Mouse (Mus musculus) neutrophil, adult 59 days (primary cell): ENCODE measurements around the gene Dld. TPM values are rescaled to one million over a fixed set of nuclear protein-coding genes. Genes with fewer than 3 reads are reported as not detected.

Source experiments
- total RNA-seq, 2 experiments: library from RNA; stranded (reverse); gene quantifications; 1 replicate in 1 of 2; 2 replicates in 1 of 2; pipeline ENCODE4 v1.2.4; 2023

Dld gene
- 10 to 100 TPM; 37.0 to 38.9 TPM for total RNA-seq

GRCm38 (mm10) chr12:31350944-31351928 is at the start of gene Dld:
Dld (minus strand) TSS chr12:31351453.

GRCm38 (mm10) chr12:31390571-31390970 is 39.3 kb upstream of the Dld start, which contains the start of gene Slc26a3:
Slc26a3 (plus strand) TSS chr12:31390871.

Other genes with a start within 250 kb of the Dld start
- not detected for gene Gm6993, start 110.7 kb downstream of the Dld start, total RNA-seq
- gene Lamb1, start 86.2 kb downstream of the Dld start, total RNA-seq, result under 1 TPM; 0.15 to 0.40 TPM
- under 1 TPM; 0.46 to 0.58 TPM for gene Slc26a3, start 39.4 kb upstream of the Dld start, total RNA-seq
- 10 to 100 TPM; 15.0 to 19.7 TPM for gene Cbll1, start 148.2 kb upstream of the Dld start, total RNA-seq
- not detected for gene Slc26a4, start 208.5 kb upstream of the Dld start, total RNA-seq